Mouse (Mus musculus): ENCODE measurements at regions not wholly inside any gene's neighbourhood (a gene's known extent, or its start where the extent isn't known, plus 50 kb on each side); places are given as distances from the start of the nearest gene placed in this dataset.

DNA sequence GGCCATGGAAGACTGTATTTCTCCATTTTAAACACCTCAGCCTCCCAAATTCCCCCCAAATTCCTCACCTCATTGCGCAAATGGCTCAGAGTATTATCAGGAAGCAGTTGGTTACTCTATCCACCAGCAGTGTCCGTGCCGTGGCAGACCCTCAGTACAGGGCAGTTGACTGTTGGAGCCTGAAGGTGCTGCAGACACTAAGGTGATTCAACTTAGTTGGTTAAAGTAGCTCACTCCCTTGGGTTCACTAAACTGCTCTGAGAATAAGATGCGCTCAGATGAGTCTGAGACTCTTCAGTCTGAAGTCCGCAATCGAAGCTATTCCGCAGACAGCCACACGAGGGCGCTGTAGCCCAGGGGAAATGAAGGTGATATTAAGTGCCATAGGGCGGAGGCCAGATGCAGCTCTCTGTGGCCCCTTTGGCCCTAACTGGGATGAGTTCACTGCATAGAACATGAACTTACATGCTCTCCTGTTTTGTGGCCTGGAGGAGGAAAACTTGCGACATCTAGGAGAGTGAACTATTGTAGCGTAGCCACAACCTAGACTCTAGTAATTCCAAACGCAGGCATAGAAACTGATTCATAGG, 62.9 kb downstream of the Amer3 start:
- DNase-seq (ENCODE audit: low spot score in 2 of 2): peak; percentile 17 to 60

DNA sequence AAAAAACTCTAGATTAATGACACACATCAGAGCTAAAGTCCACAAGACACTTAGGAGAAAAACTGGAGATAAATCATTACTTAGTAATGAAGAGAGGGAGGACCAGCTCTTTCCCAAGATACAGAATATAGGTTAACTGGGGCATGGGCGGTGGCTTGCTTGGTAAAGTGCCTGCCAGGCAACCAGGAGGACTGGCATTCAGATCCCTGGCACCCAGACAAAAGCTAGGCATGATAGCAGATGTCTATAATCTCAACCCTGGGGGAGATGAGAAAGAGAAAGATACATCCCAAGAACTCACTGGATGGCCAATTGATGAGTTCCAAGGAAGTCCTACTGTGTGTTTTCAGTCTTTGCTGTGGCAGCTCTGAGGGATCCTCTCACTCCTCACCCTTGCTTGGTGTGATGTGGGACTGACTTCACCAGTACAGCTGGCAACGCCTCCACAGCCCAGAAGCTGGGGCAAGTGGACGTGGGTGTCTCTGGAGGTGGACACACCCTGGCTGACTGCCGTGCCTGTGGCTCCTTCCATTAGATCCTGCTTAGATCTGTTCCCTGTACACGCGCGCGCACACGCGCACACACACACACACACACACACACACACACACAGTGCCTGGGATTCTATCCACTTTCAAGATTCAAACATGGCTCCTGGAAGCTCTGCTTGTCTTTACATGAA, 74.6 kb downstream of the Amer3 start:
- DNase-seq (ENCODE audit: low spot score in 2 of 2): no peak

DNA sequence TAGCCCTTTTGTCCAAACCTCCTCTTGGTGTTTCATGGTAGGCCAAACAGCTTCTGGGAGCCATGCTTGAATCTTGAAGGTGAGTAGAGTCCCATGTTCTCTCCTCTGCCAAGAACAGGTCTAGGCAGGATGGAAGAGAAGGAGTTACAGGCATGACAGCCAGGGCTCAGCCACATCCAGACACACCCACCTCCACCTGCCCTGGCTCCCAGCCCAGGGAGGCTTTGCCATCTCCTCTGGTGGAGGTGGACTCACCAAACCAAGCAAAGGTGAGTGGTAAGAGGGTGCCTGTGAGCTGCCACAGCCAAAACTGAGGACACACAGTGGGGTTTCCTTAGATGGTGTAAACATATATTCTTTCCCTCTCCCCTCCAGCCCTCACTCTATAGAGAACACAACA, 78.0 kb downstream of the Amer3 start:
- no peak for DNase-seq (ENCODE audit: low spot score in 2 of 2)

DNA sequence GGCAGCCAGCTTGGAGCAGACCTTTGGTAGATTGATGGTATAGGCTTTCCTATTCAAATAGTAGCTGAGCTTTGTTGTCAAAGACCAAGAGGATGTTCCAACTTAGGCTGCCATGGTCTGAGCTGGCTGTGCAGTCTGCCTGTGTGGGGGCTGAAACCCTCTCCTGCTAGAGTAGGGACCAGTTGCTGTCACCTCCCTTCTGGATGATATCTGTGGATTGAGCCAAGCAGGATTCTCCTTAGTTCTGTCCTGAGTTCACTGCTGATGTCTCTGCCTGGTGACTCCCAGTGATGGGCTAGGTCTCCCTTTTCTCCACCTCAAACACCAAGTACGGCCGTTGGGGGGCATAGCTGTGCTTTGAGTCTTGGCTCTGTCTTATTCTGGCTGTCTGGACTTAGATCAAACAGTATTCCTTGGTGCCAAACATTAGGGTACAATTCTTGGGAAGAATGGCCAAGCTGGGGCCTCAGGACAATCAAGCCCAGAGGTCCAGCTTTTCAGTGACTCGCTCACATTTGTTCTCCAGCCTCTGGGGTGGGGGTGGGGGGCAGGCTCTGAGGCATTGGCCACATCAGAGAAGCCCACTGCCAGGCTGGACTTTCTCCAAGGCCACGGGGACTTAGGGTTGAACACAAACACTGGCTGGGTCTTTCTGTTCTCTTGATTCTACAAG, 84.6 kb downstream of the Amer3 start:
- DNase-seq (ENCODE audit: low spot score in 2 of 2): peak; percentile 19 to 33

DNA sequence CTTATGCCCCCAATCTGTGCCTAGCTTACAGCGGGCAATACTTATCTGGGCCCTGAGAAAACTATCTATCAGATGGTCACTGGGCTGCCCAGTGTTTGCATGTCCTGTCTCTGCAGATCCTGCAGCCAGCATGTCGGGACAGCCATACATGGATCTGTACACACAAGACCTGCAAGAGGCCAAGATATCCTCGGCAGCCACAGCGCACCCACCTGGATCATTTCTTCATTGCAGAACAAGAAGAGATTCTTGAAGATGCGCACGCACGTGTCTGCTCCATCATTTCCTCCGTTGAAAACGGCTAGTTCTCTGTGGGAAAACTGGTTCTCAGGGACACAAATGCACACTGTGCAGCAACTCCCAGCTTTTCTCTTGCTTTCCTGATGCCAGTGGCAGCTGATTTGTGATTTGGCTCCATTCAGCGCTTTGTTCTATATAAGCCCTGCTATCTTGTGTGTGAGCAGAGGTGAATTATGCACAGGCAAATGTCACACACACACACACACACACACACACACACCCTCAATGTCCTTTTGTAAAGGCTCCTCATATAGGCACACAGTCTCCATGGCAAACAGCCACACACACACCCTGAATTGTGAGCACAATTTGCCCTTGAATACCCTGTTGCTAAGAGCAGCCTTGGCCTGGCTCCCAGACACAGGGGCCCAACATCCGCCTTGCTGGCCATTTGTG, 85.5 kb downstream of the Amer3 start:
- DNase-seq (ENCODE audit: low spot score in 2 of 2): peak; percentile 40 to 54

DNA sequence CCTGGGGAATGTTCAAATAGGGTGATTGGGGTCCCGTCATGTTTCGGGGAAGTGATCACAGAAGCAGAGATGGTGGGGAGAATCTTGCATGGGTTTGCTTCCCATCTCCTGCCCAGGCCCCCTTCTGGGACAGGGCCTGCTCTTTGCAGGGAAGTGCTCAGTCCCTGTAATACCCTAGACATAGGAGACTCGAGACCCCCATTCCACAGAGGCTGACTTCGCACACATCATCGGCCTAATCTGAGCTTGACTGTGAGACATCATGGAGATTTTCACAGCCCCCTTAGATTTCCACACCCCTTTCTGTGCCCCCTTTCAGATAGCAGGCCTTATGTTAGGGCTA, 86.0 kb downstream of the Amer3 start:
- no peak for DNase-seq (ENCODE audit: low spot score in 2 of 2)

DNA sequence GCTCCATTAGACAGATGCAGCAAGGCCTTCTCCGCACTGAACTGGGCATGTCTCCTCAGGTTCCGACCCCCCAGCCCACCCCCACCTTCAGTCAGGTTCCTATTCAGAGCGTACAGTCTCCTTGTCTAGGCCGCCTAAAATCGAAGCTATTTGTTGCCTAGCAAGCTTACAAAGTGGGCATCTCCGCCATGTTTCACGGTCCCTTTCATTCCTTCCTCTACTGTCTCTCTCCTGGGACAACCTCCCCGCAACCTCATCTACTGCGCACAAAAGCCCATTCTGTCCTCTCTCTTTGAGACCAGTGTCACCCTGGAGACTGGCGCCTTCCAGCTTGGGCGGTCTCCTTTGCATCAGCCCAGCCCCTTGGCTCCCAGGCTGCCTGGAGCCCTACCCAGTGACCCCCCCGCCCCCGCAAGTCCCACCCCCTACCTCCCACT, 86.8 kb downstream of the Amer3 start:
- peak in 1 of 2 experiments; percentile 18 for DNase-seq (ENCODE audit: low spot score in 2 of 2)

DNA sequence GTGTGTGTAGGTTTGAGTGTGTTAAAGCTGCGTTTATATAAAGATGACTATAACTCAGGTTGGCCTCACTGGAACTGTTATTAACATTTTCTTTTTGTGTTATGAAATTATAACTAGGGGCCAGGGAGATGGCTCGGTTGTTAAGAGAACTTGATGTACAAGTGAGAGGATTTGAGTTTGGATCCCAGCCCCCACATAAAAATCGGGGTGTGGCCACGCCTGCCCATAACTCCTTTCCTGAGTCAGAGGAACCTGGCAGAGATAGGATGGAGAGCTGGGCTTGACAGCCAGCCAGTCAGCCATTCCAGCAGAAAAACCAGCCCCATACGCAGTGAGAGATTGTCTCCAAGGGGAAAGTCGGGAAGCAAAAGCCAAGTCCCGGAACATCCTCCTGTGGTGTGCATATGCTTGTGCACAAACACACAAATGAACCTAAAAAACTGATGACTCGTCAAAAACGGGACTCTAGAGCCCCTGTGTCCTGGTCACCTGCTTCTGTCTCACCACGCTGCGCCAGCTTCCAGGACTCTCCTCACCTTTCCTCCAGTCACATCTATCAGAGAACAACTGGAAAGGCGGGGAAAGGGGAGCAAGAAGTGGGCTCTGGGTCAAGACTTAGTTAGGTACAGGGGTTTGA, 97.8 kb downstream of the Amer3 start:
- no peak for DNase-seq (ENCODE audit: low spot score in 2 of 2)

DNA sequence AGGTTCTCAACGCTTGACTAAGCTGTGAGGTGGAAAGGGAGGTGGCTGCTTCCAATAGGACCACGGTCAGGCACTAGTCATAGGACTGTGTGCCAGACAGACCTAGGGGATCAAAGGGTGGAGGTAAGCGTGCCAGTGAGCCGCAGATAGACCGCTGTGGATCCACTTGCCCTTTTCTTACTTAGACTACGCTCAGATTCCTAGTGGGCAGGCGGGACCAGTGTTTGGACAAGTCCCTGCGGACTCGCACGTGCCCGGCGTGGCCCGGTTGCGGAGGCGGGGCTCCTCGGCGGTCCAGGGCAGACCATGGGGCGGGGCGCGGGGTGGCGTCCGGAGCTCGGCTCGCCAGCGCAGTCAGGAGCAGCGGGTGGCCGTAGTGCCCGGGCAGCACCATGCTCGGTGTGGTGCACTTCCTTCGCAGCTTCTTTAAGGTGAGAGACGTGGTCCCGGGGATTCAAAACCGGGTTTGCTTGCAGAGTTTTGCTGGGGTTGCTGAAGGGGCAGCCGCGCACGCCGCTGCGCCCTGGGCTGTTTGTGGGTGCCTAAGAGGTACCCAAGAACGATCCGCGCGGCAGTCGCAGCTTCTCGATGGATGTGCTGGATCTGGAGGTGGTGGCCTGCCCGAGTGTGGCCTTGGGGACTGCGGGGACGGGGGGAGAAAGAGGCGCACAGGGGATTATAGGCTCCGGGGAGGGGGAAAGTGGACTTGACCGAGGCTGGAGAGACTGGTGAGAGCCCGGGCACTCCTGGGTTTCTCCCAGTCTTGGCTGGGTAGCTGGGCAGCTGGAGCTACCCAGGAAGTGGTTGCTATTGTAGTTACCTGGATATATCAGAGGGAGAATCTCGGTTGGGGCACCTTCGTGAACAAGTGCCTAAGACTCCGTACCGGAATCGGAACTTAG, 98.6 kb downstream of the Amer3 start:
- peak in 1 of 2 experiments; percentile 26 for DNase-seq (ENCODE audit: low spot score in 2 of 2)

DNA sequence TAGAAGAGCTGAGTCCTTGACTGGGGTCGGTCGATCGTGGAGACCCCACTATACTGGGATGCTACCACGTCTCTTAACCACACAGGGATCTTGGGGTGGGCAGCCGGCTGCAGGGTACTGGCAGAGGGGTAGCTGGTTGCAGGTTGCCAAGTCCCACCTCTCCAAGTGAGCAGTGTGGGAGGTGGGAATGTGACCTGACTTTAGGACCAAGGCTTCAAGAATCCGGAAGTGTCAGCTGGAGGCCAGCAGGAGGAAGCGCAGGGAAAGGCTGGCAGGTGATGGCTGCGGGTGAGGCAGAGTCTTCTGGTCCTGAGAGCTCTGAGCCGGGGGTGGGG, 99.2 kb downstream of the Amer3 start:
- DNase-seq (ENCODE audit: low spot score in 2 of 2): no peak

DNA sequence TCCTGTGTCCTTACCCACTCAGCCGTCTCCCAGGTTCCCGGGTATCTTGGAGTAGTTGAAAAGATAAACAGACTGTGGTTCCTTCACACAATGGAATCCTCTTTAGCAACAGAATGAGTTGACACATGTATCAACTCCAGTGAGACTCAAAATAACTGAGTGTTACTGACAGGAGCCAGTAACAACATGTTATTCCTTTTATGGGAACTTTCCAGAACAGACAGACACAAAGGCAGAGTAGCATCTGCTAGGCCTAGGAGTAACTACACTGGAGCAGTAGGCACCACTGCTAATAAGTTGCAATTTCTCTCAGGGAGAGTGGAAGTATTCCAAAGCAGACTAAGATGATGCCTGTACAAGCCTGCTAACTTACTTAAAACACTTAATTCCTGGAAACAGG, 107.1 kb downstream of the Amer3 start:
- DNase-seq (ENCODE audit: low spot score in 2 of 2): no peak

DNA sequence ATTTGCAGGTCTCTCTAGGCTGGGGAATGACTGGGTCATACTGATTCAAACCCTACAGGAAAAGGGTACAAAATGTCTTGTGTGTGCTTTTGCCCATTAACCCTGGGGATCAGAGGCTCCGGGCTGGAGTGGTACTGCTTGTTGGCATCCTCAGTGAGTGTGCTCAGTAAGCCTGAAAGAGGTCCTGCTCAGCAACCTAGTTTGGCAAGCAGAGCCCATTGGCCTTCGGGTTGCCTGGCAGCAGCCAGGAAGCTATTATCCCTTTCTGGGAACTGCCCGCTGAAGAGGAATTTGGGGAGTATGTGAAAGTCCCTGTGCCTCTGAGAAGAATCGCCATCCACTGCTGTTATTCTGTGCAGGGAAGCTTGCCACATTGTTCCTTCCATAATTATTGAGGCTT, 117.1 kb downstream of the Amer3 start:
- peak in 1 of 2 experiments; percentile 18 for DNase-seq (ENCODE audit: low spot score in 2 of 2)

DNA sequence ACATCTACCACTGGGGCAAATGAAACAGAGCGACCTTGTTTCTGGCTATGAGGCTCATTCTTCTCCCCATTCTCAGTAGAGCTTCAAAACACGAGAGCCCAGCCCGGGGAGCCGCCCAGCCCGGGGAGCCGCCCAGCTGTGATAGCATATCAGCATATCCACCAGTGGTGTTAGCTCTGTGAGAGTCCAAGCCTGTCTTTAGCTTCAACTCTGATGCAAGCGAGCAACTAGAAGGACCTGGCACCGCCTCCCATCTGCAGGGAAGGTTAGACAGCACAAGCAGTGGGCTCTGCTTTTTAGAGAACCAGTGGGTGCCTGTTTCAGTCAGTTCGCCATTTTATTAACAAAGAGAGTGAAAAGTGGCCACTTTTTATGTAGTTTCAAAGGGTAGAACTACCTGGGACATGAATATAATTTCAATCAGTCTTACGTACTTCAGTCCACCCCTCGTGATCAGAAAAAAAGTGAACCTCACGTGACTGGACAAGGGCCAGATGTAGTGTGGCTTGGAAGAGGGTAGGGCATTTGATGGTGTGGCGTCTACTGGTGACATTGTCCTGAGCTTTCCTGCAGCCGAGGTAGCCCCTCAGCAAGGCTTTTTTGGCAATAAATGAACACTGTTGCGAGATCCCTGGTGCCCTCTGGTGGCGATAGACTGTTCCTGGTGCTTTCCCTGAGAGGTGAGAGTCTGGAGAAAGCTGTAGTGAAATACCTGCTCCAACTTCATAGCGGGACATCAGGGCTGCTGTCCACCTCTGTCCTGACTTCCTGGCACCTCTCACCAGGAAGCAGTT, 121.0 kb downstream of the Amer3 start:
- peak in 1 of 2 experiments; percentile 47 for DNase-seq (ENCODE audit: low spot score in 2 of 2)

DNA sequence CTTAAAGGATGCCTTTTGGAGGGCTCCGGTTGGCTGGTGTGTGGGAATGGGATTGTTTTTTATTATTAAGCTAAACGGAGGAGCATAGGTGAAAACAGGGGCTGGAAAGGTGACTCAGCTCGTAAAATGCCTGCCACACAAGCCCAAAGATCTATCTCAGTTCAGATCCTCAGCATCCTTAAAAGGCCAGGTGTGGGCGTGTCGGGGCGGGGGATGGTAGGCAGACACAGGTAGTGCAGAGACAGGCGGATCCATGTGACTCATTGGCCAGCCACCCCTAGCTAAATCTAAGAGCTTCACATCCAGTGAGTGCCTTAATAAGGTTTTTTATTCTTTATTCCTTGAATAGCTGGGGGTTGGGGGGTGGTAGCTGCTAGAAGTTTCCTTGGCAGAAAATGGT, 122.0 kb downstream of the Amer3 start:
- no peak for DNase-seq (ENCODE audit: low spot score in 2 of 2)

DNA sequence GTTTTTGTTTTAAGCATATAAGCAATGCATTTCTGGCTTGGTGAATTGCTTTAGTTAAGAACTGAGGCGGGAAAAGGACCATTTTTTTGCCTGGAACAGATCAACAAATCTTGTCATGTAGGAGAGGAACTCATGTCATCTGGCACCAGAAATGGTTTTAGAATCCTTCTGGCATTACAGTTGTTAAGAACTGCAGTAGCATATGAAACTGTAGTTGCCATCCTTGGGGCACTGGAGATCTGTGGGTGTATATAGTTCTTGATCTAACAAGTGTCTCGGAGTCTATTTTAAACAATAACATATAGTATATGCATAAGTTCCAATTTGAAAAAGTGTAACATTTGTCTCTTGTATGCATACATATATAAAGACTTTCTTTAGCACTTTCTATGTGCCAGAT, 129.6 kb downstream of the Amer3 start:
- DNase-seq (ENCODE audit: low spot score in 2 of 2): no peak

DNA sequence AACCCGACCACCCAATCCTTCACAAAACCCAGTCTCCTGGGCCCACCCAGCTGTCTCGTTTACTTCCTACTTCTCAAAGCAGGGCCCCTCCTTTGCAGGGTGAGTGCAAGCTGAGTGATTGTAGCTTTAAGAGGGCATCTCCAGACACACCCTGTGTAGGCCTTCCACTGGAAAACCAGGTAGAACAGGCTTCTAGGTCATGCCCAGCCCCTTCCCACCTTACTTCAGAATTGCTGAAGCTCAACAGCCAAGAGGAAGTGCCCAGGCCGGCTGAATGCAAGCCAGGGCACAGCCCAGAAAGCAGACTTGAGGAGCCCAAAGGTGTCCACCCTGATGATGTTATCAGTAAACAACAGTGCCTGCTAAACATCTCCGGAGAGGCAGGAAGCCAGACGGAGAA, 120.2 kb downstream of the Fam168b start:
- DNase-seq (ENCODE audit: low spot score in 2 of 2): no peak

DNA sequence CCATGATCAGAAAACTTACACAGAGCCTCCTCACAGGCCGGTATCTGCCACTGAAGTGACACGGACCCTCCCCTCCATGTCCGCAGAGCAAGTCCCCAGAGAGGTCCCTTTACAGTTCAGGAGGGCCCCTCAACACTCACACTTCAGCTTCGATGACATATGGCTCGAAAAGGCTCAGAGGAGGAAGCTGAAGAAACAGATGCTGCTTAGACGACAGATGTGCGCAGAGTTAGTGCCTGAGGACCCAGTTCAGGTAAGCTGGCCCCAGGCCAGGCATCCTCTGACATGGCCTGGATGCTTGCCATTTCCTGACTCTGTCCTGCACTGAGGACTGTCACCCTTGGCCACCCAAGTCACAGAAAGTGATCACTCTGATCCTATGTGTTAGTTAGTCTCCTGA, 110.7 kb downstream of the Fam168b start:
- DNase-seq (ENCODE audit: low spot score in 2 of 2): no peak

DNA sequence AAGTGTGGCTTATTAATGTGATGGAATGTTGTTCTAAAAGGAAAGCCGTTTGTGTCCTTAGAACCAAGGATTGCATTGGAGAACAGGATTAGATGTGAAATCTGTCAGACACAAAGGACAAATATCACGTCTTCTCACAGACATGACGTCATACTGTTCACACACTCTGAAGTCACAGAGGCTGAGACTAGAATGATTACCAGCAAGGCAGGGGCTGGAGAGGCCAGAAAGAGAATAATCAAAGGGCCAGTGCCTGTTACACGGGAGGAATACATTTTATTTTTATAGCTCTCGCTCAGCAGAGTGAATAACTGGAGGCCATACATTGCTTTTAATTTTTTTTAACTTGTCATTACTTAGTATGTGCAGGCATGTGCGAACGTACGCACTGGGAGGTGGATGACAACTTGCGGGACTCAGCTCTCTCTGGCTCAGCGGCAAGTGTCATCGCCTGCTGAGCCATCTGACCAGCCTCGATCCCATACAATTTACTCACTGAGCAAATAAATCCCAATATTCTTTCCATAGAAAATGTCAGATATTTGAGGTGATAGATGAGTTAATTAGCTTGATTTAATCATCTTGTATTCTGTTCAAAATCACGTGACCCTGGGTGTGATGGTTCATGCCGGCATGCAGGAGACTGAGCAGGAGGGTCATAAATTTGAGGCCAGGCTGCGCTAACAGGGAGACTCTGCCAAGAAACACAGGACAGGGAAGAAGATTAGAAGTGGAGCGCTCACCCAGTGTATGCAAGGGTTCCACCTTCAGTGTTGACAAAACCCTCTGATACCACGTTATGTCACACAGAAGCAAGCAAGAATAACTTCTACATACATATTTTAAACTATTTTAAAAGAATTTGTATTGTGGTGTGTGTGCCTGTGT, 109.6 kb downstream of the Fam168b start:
- no peak for DNase-seq (ENCODE audit: low spot score in 2 of 2)

DNA sequence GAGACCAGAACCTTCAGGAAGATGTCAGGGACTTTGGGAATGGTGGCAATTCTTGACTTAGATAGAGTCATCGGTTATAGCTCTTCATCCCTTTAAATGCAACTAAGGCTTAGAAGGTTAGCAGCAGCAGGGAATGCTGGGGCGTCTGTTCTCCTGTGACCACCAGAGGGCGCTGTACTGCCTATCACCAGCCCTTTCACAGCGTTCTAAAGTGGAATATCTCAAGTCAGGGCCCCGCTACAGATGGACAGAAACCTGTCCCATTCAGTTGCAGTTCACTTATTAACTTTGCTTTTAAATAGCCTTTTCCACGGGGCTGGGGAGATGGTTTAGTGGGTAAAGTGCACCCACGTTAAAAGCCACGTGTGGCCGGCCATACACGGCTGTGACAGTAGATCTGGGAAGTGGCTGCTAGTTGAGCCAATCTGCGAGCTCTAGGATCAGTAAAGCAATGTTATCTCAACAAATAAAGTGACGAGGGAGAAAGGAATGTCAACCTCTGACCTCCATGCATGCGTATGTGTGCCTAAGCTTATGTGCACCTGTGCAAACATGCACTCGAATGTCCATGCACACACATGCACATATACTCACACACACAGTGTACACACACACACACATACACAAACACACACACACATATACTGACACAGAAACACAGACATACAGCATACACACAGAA, 104.3 kb downstream of the Fam168b start:
- DNase-seq (ENCODE audit: low spot score in 2 of 2): peak in 1 of 2 experiments; percentile 62

Data from frontal cortex, postnatal 14 days (tissue).